Mouse (Mus musculus) cortical plate, adult 2 months (tissue): ENCODE measurements around the gene Braf.

Experiments
- CTCF ChIP-seq: fragments of 200-500 bp; IDR thresholded peaks from 2 replicates; pipeline ENCODE4 v1.5.1; 2011; ENCODE audit warnings: mild to moderate bottlenecking, control low read depth, low read length; ENCODE audit not compliant: insufficient read depth; ENCODE audit errors: extremely low read depth
- POLR2A ChIP-seq: fragments of 200-500 bp; IDR thresholded peaks from 2 replicates; pipeline ENCODE4 v1.6.1; 2011; ENCODE audit warnings: mild to moderate bottlenecking, low read length, control low read depth; ENCODE audit not compliant: insufficient read depth; ENCODE audit errors: extremely low read depth

- TF ChIP-seq POLR2A (no peak), CTCF (no peak)
Observed at GRCm38 (mm10) chr6:39554888-39555647, 170.2 kb downstream of the Braf start.
